Mouse (Mus musculus): ENCODE results near the gene Prkcb. TPM values are rescaled to one million over a fixed set of nuclear protein-coding genes. Genes with fewer than 3 reads are reported as not detected.

Prkcb gene
- polyA plus RNA-seq, 1 experiment = 0.83 TPM

GRCm38 (mm10) chr7:122423816-122424215 is 135.3 kb downstream of the Prkcb start:
- no peak for TF ChIP-seq GATA1 (IDR thresholded peaks at IDR 0.05; ENCODE audit: borderline replicate concordance, low read length)
- no peak for TF ChIP-seq FLI1 (IDR thresholded peaks at IDR 0.05; ENCODE audit: low read length)
- H3K36me3 ChIP-seq (replicated peaks; ENCODE audit: low read length) = no peaks in the 10 kb centered on the region
- H3K4me3 ChIP-seq (replicated peaks) = no peak overlapping the region
- H3K9me3 ChIP-seq = no peaks in the 10 kb centered on the region
- peaks cover 16% of the 10 kb centered on the region for H3K4me1 ChIP-seq
- peaks cover 2% of the 10 kb centered on the region for H3K27me3 ChIP-seq (replicated peaks)

DNA sequence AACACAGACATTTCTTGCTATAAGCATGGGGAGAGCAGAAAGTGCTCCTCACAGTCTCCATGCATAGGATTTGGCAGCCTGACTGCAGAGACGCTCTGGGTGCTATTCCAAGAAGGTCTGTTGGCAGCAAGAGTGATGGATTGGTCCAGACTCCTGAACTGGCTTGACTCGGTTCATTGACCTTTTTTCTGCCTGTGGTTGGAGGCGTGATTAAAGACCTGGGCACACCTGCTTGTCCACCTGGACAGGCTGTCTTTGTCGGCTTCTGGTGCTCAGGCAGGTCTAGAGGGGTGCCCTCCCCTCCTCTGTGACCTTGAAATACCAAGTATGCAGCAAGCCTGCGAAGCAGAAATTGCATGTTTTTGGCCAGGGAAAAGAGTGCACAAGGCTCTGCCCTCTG is 140.6 kb downstream of the Prkcb start:
- H3K4me1 ChIP-seq = peaks cover 11% of the 10 kb centered on the region
- H3K36me3 ChIP-seq (replicated peaks; ENCODE audit: low read length) = no peaks in the 10 kb centered on the region
- no peaks in the 10 kb centered on the region for H3K9me3 ChIP-seq
- TF ChIP-seq FLI1 (IDR thresholded peaks at IDR 0.05; ENCODE audit: low read length) (no peak), GATA1 (IDR thresholded peaks at IDR 0.05; ENCODE audit: borderline replicate concordance, low read length) (no peak)
- H3K4me3 ChIP-seq (replicated peaks) = no peak overlapping the region
- peaks cover 6% of the 10 kb centered on the region for H3K27me3 ChIP-seq (replicated peaks)

- Histone ChIP-seq H3K4me3 (replicated peaks) (no peak overlapping the region), H3K27me3 (replicated peaks) (peaks cover 10% of the 10 kb centered on the region), H3K4me1 (no peaks in the 10 kb centered on the region), H3K36me3 (replicated peaks; ENCODE audit: low read length) (no peaks in the 10 kb centered on the region), H3K9me3 (peaks cover 5% of the 10 kb centered on the region)
- no peak for TF ChIP-seq GATA1 (IDR thresholded peaks at IDR 0.05; ENCODE audit: borderline replicate concordance, low read length)
- no peak for TF ChIP-seq FLI1 (IDR thresholded peaks at IDR 0.05; ENCODE audit: low read length)
Observed at GRCm38 (mm10) chr7:122432401-122432800, 143.8 kb downstream of the Prkcb start.

GRCm38 (mm10) chr7:122433377-122433776 is 144.8 kb downstream of the Prkcb start:
- TF ChIP-seq GATA1 (IDR thresholded peaks at IDR 0.05; ENCODE audit: borderline replicate concordance, low read length) = no peak
- TF ChIP-seq FLI1 (IDR thresholded peaks at IDR 0.05; ENCODE audit: low read length) = no peak
- H3K4me3 ChIP-seq (replicated peaks) = no peak overlapping the region

DNA sequence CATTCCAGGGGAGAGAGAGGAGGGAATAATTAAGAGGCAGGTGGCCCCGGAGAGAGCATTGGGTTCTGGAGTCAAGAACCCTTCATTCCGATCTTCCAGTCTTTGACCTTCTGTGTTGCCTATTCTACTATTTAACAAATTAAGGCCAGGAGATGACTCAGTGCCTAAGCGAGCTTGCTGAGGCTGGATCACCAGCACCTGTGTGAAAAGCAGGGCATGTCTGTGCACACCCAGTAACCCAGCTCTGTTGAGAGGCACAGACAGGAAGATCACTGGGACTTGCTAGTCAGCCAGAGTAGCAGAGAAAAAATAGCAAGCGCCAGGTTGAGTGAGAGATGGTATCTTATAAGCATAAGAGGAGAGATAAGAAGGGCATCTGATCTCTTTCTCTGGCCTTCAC is 146.4 kb downstream of the Prkcb start:
- Histone ChIP-seq H3K36me3 (replicated peaks; ENCODE audit: low read length) (no peaks in the 10 kb centered on the region), H3K4me1 (no peaks in the 10 kb centered on the region), H3K9me3 (peaks cover 5% of the 10 kb centered on the region), H3K27me3 (replicated peaks) (peaks cover 10% of the 10 kb centered on the region), H3K4me3 (replicated peaks) (no peak overlapping the region)
- TF ChIP-seq GATA1 (IDR thresholded peaks at IDR 0.05; ENCODE audit: borderline replicate concordance, low read length) (no peak), FLI1 (IDR thresholded peaks at IDR 0.05; ENCODE audit: low read length) (no peak)

More at GRCm38 (mm10) chr7:122433377-122433776, 144.8 kb downstream of the Prkcb start:
- peaks cover 10% of the 10 kb centered on the region for H3K27me3 ChIP-seq (replicated peaks)
- H3K4me1 ChIP-seq = no peaks in the 10 kb centered on the region
- H3K36me3 ChIP-seq (replicated peaks; ENCODE audit: low read length) = no peaks in the 10 kb centered on the region
- H3K9me3 ChIP-seq = peaks cover 5% of the 10 kb centered on the region

DNA sequence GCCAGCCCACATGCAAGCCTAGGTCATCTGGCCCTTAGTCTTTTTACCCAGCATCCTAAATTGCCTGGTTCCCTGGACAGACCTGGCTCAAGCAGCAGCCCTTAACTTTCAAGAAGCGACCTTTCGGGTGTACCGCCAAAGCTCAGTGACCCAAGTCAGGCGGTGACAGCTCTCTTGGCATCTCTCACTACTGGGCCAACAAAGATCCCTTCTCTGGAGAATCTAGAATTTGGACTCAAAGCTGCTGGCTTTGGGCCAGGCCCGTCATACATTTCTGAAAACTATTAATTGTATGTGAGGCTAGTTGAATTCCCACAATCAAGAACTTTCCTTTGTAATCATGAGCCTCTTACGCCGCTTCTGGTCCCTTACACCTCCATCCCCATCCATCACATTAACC is 147.0 kb downstream of the Prkcb start:
- H3K4me1 ChIP-seq = no peaks in the 10 kb centered on the region
- TF ChIP-seq GATA1 (IDR thresholded peaks at IDR 0.05; ENCODE audit: borderline replicate concordance, low read length) = no peak
- no peak for TF ChIP-seq FLI1 (IDR thresholded peaks at IDR 0.05; ENCODE audit: low read length)
- H3K27me3 ChIP-seq (replicated peaks) = peaks cover 10% of the 10 kb centered on the region
- H3K9me3 ChIP-seq = peaks cover 5% of the 10 kb centered on the region
- no peaks in the 10 kb centered on the region for H3K36me3 ChIP-seq (replicated peaks; ENCODE audit: low read length)
- no peak overlapping the region for H3K4me3 ChIP-seq (replicated peaks)

- Histone ChIP-seq H3K4me1 (no peaks in the 10 kb centered on the region), H3K9me3 (peaks cover 5% of the 10 kb centered on the region), H3K27me3 (replicated peaks) (peaks cover 17% of the 10 kb centered on the region), H3K4me3 (replicated peaks) (no peak overlapping the region), H3K36me3 (replicated peaks; ENCODE audit: low read length) (no peaks in the 10 kb centered on the region)
- TF ChIP-seq FLI1 (IDR thresholded peaks at IDR 0.05; ENCODE audit: low read length) = no peak
- no peak for TF ChIP-seq GATA1 (IDR thresholded peaks at IDR 0.05; ENCODE audit: borderline replicate concordance, low read length)
Observed at GRCm38 (mm10) chr7:122437390-122437789, 148.8 kb downstream of the Prkcb start.

GRCm38 (mm10) chr7:122445056-122445455 is 156.5 kb downstream of the Prkcb start:
- no peak for TF ChIP-seq GATA1 (IDR thresholded peaks at IDR 0.05; ENCODE audit: borderline replicate concordance, low read length)
- no peak for TF ChIP-seq FLI1 (IDR thresholded peaks at IDR 0.05; ENCODE audit: low read length)
- H3K9me3 ChIP-seq = peaks cover 5% of the 10 kb centered on the region; the same call in 1 of the 2 replicates

DNA sequence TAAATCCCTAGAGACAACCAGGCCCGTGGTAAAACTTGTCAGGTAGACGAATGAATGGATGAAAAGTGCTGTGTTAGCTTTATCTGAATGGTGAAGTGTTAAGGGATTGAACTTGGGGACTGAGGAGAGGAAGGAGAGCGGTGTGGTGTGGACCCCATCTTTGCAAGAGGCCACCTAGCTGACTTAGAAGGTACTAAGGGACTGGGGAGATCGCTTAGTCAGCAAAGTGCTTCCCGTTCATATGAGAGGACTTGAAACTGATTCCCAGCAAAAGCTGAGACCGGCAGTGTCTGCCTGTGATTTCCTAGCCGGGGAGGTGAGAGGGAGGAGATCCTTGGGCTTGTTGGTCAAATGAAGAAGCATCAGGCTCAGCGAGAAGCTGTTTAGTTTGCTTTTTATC is 164.1 kb downstream of the Prkcb start:
- H3K9me3 ChIP-seq = peaks cover 3% of the 10 kb centered on the region; the same call in 1 of the 2 replicates
- no peaks in the 10 kb centered on the region for H3K36me3 ChIP-seq (replicated peaks; ENCODE audit: low read length)
- peaks cover 4% of the 10 kb centered on the region; the same call in 1 of the 2 replicates for H3K4me1 ChIP-seq
- H3K27me3 ChIP-seq (replicated peaks) = peaks cover 29% of the 10 kb centered on the region
- no peak overlapping the region for H3K4me3 ChIP-seq (replicated peaks)
- TF ChIP-seq FLI1 (IDR thresholded peaks at IDR 0.05; ENCODE audit: low read length) = no peak
- no peak for TF ChIP-seq GATA1 (IDR thresholded peaks at IDR 0.05; ENCODE audit: borderline replicate concordance, low read length)

More at GRCm38 (mm10) chr7:122445056-122445455, 156.5 kb downstream of the Prkcb start:
- no peaks in the 10 kb centered on the region for H3K4me1 ChIP-seq
- peaks cover 15% of the 10 kb centered on the region for H3K27me3 ChIP-seq (replicated peaks)
- no peak overlapping the region for H3K4me3 ChIP-seq (replicated peaks)
- no peaks in the 10 kb centered on the region for H3K36me3 ChIP-seq (replicated peaks; ENCODE audit: low read length)

GRCm38 (mm10) chr7:122459203-122459965 is 170.8 kb downstream of the Prkcb start:
- Histone ChIP-seq H3K27me3 (replicated peaks) (peaks cover 12% of the 10 kb centered on the region), H3K9me3 (no peaks in the 10 kb centered on the region), H3K4me1 (peaks cover 4% of the 10 kb centered on the region; the same call in 1 of the 2 replicates), H3K4me3 (replicated peaks) (no peak overlapping the region), H3K36me3 (replicated peaks; ENCODE audit: low read length) (no peaks in the 10 kb centered on the region)
- TF ChIP-seq GATA1 (IDR thresholded peaks at IDR 0.05; ENCODE audit: borderline replicate concordance, low read length) (no peak), FLI1 (IDR thresholded peaks at IDR 0.05; ENCODE audit: low read length) (no peak)

All from megakaryocyte, embryonic 14.5 days (primary cell).